Mouse (Mus musculus) B cell, adult (primary cell): Measurements from ENCODE around the gene Hdgf. TPM values are rescaled to one million over a fixed set of nuclear protein-coding genes. Genes with fewer than 3 reads are reported as not detected.

ENCODE experiments used
- total RNA-seq: library from RNA; stranded (reverse); gene quantifications from 4 replicates; pipeline ENCODE4 v1.2.4, GENCODE M21; 2023; ENCODE audit not compliant: inconsistent age

Hdgf gene
- 77.9 to 83.0 TPM (median 79.1 TPM) in 4 replicates for total RNA-seq

DNA sequence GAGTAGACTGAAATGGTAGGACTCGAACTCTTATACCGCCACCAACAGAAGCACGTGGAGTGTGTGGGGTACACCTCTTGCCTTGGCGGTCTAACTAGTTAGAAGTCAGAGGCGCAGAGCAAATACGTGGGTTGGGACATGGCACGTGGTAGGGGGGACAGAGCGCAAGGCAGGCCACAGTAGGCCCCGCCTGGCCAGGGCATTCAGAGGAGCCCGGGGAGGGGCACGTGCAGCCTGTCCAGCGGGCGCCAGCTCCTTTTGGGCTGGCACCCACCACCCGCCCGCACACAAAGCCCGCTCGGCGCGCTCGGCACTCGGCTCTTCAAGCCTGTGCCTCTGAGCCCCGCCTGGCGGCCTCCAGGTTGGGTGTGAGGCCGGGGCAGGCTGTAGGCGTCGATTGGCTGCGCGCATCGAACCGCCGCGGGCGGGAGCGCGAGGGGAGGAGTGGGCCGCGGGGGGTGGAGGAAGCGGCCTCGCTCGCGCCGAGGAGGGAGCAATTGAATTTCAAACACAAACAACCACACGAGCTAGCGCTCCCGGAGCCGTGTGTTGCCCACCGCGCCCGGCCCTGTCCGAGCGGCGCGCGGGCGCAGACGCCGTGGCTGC lies at the start of gene Hdgf:
Gene Hdgf, plus strand, starts transcription at position 442 of the 606 bp plus-strand sequence.

DNA sequence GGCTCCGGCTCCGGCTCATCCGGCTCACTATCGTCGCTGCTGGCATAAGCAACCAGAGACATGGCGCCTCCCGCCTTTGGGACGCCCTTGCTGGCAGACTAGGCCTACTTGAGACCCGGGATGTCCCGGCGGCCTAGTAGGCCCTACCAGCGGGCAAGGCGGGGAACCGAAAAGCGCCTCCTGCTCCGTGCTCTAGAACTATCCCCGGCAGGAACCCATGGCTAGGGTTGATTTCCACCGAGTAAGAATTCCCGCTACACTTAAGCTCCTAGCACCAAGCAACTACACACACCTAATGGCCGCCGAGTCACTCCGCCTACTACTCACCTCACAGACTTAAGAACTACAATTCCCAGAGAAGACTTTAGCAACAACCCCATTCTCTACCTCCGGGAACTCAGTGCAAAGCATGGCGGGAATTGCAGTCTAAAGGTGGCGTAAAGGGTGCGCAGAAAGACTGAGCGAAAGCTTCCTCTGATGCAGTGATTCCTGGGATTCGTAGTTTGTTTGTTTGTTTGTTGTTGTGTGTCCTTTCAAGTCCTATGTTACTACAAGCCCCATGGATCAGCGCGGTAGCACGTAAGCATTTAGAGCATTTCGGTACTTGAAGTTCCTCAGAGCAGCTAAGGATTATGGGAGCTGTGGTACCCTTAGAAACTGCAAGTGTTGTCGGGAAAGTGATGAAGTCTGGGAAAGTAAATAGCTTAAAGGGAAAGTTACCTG lies 20.7 kb upstream of the Hdgf start, which contains the start of gene Prcc:
Gene Prcc, minus strand, starts transcription at position 328 of the 723 bp plus-strand sequence.

DNA sequence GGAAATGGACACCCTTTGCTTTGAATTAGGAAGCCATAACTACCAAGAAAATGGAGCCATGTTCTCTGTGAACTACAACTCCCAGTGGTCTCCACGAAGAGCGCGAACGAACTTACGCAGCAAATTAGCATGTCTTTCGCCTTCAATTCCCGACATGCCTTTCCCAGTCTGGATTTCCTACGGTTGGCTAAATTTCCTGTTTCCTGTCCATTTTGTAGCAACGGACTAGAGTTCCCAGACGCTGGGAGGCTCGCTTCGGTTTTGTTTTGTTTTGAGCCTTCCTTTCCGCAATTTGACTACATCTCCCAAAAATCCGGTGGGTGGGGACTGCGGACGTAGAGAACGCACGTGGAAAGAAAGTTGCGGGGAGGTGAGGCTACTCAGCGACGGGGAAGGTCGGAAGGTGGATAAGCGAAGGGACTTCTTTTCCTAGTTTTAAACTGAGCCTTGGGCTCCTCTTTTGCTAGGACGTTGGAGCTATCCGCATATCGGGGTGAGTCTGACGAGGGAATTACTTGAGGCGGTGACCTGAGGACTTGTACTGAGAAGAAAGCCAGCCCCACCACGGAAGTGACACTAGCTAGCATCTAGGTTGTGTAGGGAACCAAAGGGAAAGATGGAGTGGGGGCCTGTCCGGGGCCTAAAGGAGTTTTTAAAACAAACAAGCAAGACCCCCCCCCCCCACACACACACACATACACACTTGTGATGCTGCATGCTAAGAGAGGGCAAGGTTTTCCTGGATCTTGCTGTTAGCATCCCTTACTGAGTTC lies 13.4 kb downstream of the Hdgf start, which contains the start of gene Mrpl24:
Gene Mrpl24, plus strand, starts transcription at position 171 of the 773 bp plus-strand sequence.

DNA sequence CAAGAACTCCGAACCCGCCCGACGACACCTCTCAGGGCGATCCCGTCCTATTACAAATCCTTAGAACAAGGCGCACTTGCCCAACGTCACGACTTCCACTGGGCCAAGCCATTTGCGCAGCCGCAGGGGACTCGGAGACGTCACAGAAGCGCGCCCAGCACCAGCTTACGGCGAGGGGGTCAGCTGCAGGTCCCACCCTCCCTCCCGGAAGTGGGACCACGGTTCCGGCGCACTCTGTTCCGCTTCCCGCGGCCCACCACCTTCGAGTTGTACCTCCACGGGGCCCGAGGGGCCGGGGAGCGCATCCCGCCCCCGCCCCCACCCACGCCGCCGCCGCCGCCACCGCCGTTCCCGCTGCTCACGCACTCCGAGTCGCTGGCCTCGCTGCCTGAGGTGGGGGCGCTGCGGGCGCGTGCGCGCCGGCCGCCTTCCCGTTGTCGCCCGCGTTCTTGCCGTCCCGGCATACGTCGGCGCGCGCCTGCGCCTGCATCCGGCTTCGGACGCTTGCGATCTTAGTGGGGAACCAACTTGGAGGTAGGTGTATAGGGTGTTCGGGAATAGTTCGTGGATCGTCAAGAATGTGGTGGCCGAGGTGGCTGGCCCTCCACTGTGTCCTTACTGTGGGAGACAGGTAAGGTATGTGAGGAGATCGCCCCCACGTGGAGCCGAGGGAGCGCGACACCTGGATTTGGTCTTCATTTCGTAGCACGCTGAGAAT lies 24.1 kb downstream of the Hdgf start, which contains the start of the genes Isg20l2 and Rrnad1:
Gene Isg20l2, plus strand, starts transcription at position 237 of the 718 bp plus-strand sequence.
Gene Rrnad1, minus strand, starts transcription at position 640 of the 718 bp plus-strand sequence.

DNA sequence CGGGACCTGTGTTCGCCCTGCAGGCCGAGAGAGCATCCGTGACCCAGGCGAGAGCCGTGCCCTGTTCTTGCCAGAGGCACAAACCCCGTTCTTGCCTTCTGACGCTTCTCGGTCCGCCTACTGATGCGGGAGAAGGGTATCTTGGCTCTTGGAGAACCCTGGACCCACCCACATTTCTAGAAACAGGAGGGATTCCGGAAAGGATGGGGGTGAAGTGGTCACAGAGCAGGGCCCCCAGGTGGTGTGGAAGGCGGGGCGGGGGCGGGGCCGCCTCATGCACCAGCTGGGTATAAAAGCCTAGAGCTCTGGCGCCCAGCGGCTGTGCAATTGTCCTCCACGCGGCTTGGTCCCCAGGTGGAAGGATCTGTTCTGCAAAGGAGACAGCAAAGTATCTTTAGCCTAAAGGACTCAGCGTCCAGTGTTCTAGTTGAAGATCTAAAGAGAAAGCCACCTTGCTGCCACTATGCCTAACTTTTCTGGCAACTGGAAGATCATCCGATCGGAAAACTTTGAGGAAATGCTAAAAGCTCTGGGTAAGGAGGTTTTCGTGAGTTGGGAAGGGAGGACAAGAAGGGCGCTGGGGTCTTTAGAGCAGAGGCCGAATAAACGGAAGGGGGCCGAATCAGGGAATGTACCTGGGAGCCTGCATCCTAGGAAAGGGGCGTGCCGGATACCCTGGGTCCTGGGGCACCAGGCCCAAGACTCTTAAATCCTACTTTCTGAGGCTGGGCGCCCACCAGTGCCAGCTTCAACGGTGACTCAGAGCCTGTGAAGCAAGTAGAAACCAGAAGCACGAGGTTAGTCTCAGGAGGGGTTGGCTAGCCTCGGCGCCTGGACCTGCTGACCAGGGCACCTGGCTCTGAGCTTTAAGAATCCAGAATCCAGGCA lies 42.5 kb downstream of the Hdgf start, which contains the start of gene Crabp2:
Gene Crabp2, plus strand, starts transcription at position 289 of the 888 bp plus-strand sequence.

Other genes with a start within 250 kb of the Hdgf start
- gene Lrrc71, start 157.7 kb upstream of the Hdgf start, total RNA-seq = 0.26 to 1.7 TPM (median 0.80 TPM) in 3 of 4 replicates, not detected in the other
- gene Ntrk1, start 111.2 kb upstream of the Hdgf start, total RNA-seq = not detected in 4 replicates
- gene Insrr, start 109.4 kb upstream of the Hdgf start, total RNA-seq = 0.09 TPM in 1 of 4 replicates, not detected in the others
- 16.6 to 23.2 TPM (median 22.4 TPM) in 4 replicates for gene Pear1, start 82.0 kb upstream of the Hdgf start, total RNA-seq
- gene Sh2d2a, start 59.6 kb upstream of the Hdgf start, total RNA-seq = 27.4 to 31.3 TPM (median 29.4 TPM) in 4 replicates
- 54.7 to 61.5 TPM (median 57.6 TPM) in 4 replicates for gene Prcc, start 20.7 kb upstream of the Hdgf start, total RNA-seq
- gene Mrpl24, start 13.2 kb downstream of the Hdgf start, total RNA-seq = 126 to 163 TPM (median 139 TPM) in 4 replicates
- gene Isg20l2, start 24.0 kb downstream of the Hdgf start, total RNA-seq = 64.0 to 71.6 TPM (median 66.1 TPM) in 4 replicates
- gene Rrnad1, start 24.4 kb downstream of the Hdgf start, total RNA-seq = 29.4 to 38.4 TPM (median 34.5 TPM) in 4 replicates
- gene Crabp2, start 42.3 kb downstream of the Hdgf start, total RNA-seq = 0.78 to 2.5 TPM (median 1.4 TPM) in 4 replicates
- not detected in 4 replicates for gene Nes, start 64.8 kb downstream of the Hdgf start, total RNA-seq
- not detected in 4 replicates for gene Bcan, start 93.9 kb downstream of the Hdgf start, total RNA-seq
- gene Hapln2, start 121.3 kb downstream of the Hdgf start, total RNA-seq = not detected in 4 replicates
- 13.7 to 20.9 TPM (median 16.4 TPM) in 4 replicates for gene Gpatch4, start 136.8 kb downstream of the Hdgf start, total RNA-seq
- gene Naxe, start 152.2 kb downstream of the Hdgf start, total RNA-seq = 27.1 to 33.9 TPM (median 32.0 TPM) in 4 replicates
- not detected in 4 replicates for gene Ttc24, start 172.0 kb downstream of the Hdgf start, total RNA-seq
- 0.42 to 1.5 TPM (median 0.56 TPM) in 4 replicates for gene Iqgap3, start 175.7 kb downstream of the Hdgf start, total RNA-seq
- 342 to 418 TPM (median 405 TPM) in 4 replicates for gene Mef2d, start 236.1 kb downstream of the Hdgf start, total RNA-seq